Mouse (Mus musculus): Measurements from ENCODE around the gene Lzic. TPM values are rescaled to one million over a fixed set of nuclear protein-coding genes. Genes with fewer than 3 reads are reported as not detected.
"Not testable (repeated sequence)": the region's sequence is repeated elsewhere in the genome, so short reads cannot be mapped to it uniquely, and the experiment has no call there.

The Lzic gene
- polyA plus RNA-seq, 1 experiment from 2014 or later: 62.3 TPM

GRCm38 (mm10) chr4:149457163-149457562 lies 27.9 kb upstream of the Lzic start:
- H3K9me3 ChIP-seq; H3K4me2 ChIP-seq; ATAC-seq (ENCODE audit: insufficient number of reproducible peaks, insufficient read depth, low FRiP score, low TSS enrichment, low read depth); H3K27ac ChIP-seq; H3K4me3 ChIP-seq (replicated peaks); H3K4me1 ChIP-seq (replicated peaks); H3K27me3 ChIP-seq; H3K36me3 ChIP-seq; H3K9ac ChIP-seq (replicated peaks): not testable (repeated sequence)
- 87% methylated on average over 27 of the region's 27 CpGs for WGBS

- Histone ChIP-seq H3K4me1 (replicated peaks) (no peaks in the 10 kb centered on the region), H3K4me2 (no peak overlapping the region), H3K36me3 (no peaks in the 10 kb centered on the region), H3K9me3 (no peaks in the 10 kb centered on the region), H3K27ac (no peak overlapping the region), H3K4me3 (replicated peaks) (no peak overlapping the region), H3K9ac (replicated peaks) (no peak overlapping the region), H3K27me3 (no peaks in the 10 kb centered on the region)
- 76% methylated on average over 6 of the region's 6 CpGs for WGBS
- ATAC-seq (ENCODE audit: insufficient number of reproducible peaks, insufficient read depth, low FRiP score, low TSS enrichment, low read depth): no peak
Measured at GRCm38 (mm10) chr4:149457831-149458430, 27.1 kb upstream of the Lzic start.

GRCm38 (mm10) chr4:149458526-149458925 lies 26.5 kb upstream of the Lzic start:
- Histone ChIP-seq H3K9ac (replicated peaks) (no peak overlapping the region), H3K27ac (no peak overlapping the region), H3K4me3 (replicated peaks) (no peak overlapping the region), H3K9me3 (no peaks in the 10 kb centered on the region), H3K4me2 (no peak overlapping the region), H3K36me3 (no peaks in the 10 kb centered on the region), H3K27me3 (no peaks in the 10 kb centered on the region), H3K4me1 (replicated peaks) (no peaks in the 10 kb centered on the region)
- no peak for ATAC-seq (ENCODE audit: insufficient number of reproducible peaks, insufficient read depth, low FRiP score, low TSS enrichment, low read depth)
- 64% methylated on average over 5 of the region's 5 CpGs for WGBS

- 89% methylated on average over 1 of the region's 1 CpGs for WGBS
- Histone ChIP-seq H3K27ac (no peak overlapping the region), H3K36me3 (no peaks in the 10 kb centered on the region), H3K4me3 (replicated peaks) (no peak overlapping the region), H3K4me1 (replicated peaks) (no peaks in the 10 kb centered on the region), H3K9ac (replicated peaks) (no peak overlapping the region), H3K4me2 (no peak overlapping the region), H3K9me3 (no peaks in the 10 kb centered on the region), H3K27me3 (no peaks in the 10 kb centered on the region)
- ATAC-seq (ENCODE audit: insufficient number of reproducible peaks, insufficient read depth, low FRiP score, low TSS enrichment, low read depth): no peak
Measured at GRCm38 (mm10) chr4:149459425-149459824, 25.6 kb upstream of the Lzic start.

GRCm38 (mm10) chr4:149460475-149460874 lies 24.6 kb upstream of the Lzic start:
- H3K36me3 ChIP-seq; H3K27me3 ChIP-seq; ATAC-seq (ENCODE audit: insufficient number of reproducible peaks, insufficient read depth, low FRiP score, low TSS enrichment, low read depth); H3K9ac ChIP-seq (replicated peaks); H3K4me1 ChIP-seq (replicated peaks); H3K9me3 ChIP-seq; H3K4me3 ChIP-seq (replicated peaks); H3K4me2 ChIP-seq; H3K27ac ChIP-seq: not testable (repeated sequence)
- WGBS: 87% methylated on average over 2 of the region's 2 CpGs

- no peak for ATAC-seq (ENCODE audit: insufficient number of reproducible peaks, insufficient read depth, low FRiP score, low TSS enrichment, low read depth)
- H3K4me2 ChIP-seq: no peak overlapping the region
- 70% methylated on average over 6 of the region's 7 CpGs for WGBS
Measured at GRCm38 (mm10) chr4:149461579-149462304, 23.3 kb upstream of the Lzic start.

GRCm38 (mm10) chr4:149462305-149462971 lies 22.6 kb upstream of the Lzic start:
- Histone ChIP-seq H3K9me3 (no peaks in the 10 kb centered on the region), H3K4me2 (no peak overlapping the region), H3K9ac (replicated peaks) (no peak overlapping the region), H3K4me1 (replicated peaks) (no peaks in the 10 kb centered on the region), H3K27ac (no peak overlapping the region), H3K27me3 (no peaks in the 10 kb centered on the region), H3K4me3 (replicated peaks) (no peak overlapping the region), H3K36me3 (peaks cover 3% of the 10 kb centered on the region; the same call in 1 of the 2 replicates)
- 76% methylated on average over 6 of the region's 6 CpGs for WGBS
- ATAC-seq (ENCODE audit: insufficient number of reproducible peaks, insufficient read depth, low FRiP score, low TSS enrichment, low read depth): no peak

More at GRCm38 (mm10) chr4:149461579-149462304, 23.3 kb upstream of the Lzic start:
- Histone ChIP-seq H3K27me3 (no peaks in the 10 kb centered on the region), H3K27ac (no peak overlapping the region), H3K4me1 (replicated peaks) (no peaks in the 10 kb centered on the region), H3K9me3 (no peaks in the 10 kb centered on the region), H3K9ac (replicated peaks) (no peak overlapping the region), H3K36me3 (no peaks in the 10 kb centered on the region), H3K4me3 (replicated peaks) (no peak overlapping the region)

- WGBS: 81% methylated on average over 6 of the region's 6 CpGs
Measured at GRCm38 (mm10) chr4:149463435-149463950, 21.5 kb upstream of the Lzic start.

GRCm38 (mm10) chr4:149469557-149469956 lies 15.5 kb upstream of the Lzic start:
- no peaks in the 10 kb centered on the region for H3K9me3 ChIP-seq
- WGBS: 93% methylated on average over 3 of the region's 3 CpGs
- H3K4me3 ChIP-seq (replicated peaks): no peak overlapping the region
- H3K27ac ChIP-seq: no peak overlapping the region
- peaks cover 64% of the 10 kb centered on the region for H3K36me3 ChIP-seq
- no peak overlapping the region for H3K9ac ChIP-seq (replicated peaks)
- no peak overlapping the region for H3K4me2 ChIP-seq
- no peaks in the 10 kb centered on the region for H3K4me1 ChIP-seq (replicated peaks)
- no peaks in the 10 kb centered on the region for H3K27me3 ChIP-seq
- no peak for ATAC-seq (ENCODE audit: insufficient number of reproducible peaks, insufficient read depth, low FRiP score, low TSS enrichment, low read depth)

More at GRCm38 (mm10) chr4:149463435-149463950, 21.5 kb upstream of the Lzic start:
- Histone ChIP-seq H3K36me3 (peaks cover 12% of the 10 kb centered on the region; the same call in 1 of the 2 replicates), H3K4me1 (replicated peaks) (no peaks in the 10 kb centered on the region), H3K4me3 (replicated peaks) (no peak overlapping the region), H3K4me2 (no peak overlapping the region), H3K9me3 (no peaks in the 10 kb centered on the region), H3K27me3 (no peaks in the 10 kb centered on the region), H3K9ac (replicated peaks) (no peak overlapping the region), H3K27ac (no peak overlapping the region)
- ATAC-seq (ENCODE audit: insufficient number of reproducible peaks, insufficient read depth, low FRiP score, low TSS enrichment, low read depth): no peak

GRCm38 (mm10) chr4:149475096-149475495 lies 9.9 kb upstream of the Lzic start:
- ATAC-seq (ENCODE audit: insufficient number of reproducible peaks, insufficient read depth, low FRiP score, low TSS enrichment, low read depth): no peak
- peaks cover 40% of the 10 kb centered on the region for H3K36me3 ChIP-seq
- 83% methylated on average over 7 of the region's 7 CpGs for WGBS

GRCm38 (mm10) chr4:149477078-149477477 lies 8.0 kb upstream of the Lzic start, which contains the start of gene Tmem274:
Gene Tmem274 (plus strand): TSS chr4:149477378.
- H3K4me2 ChIP-seq: no peak within 1 kb of the TSS
- H3K27ac ChIP-seq: no peak within 1 kb of the TSS
- no peak within 1 kb of the TSS for H3K9ac ChIP-seq (replicated peaks)
- peaks cover 27% of the 10 kb centered on the region for H3K36me3 ChIP-seq
- no peaks in the 10 kb centered on the region for H3K4me1 ChIP-seq (replicated peaks)
- no peaks in the 10 kb centered on the region for H3K27me3 ChIP-seq
- H3K4me3 ChIP-seq (replicated peaks): no peak within 1 kb of the TSS
- no peak for ATAC-seq (ENCODE audit: insufficient number of reproducible peaks, insufficient read depth, low FRiP score, low TSS enrichment, low read depth)
- H3K9me3 ChIP-seq: no peaks in the 10 kb centered on the region
- WGBS: 86% methylated on average over 11 of the region's 11 CpGs

More at GRCm38 (mm10) chr4:149475096-149475495, 9.9 kb upstream of the Lzic start:
- Histone ChIP-seq H3K4me3 (replicated peaks) (no peak overlapping the region), H3K27ac (no peak overlapping the region), H3K9me3 (no peaks in the 10 kb centered on the region), H3K4me2 (no peak overlapping the region), H3K4me1 (replicated peaks) (no peaks in the 10 kb centered on the region), H3K9ac (replicated peaks) (no peak overlapping the region), H3K27me3 (no peaks in the 10 kb centered on the region)
